In genomic region chr7:109255506-109256352, GRCm38 (mm10) we compare ENCODE assay signal across 8 mouse cellular contexts.
DNase-seq lines count a peak whose midpoint lies in the region; ATAC-seq and TF ChIP-seq lines count a peak whose summit lies in the region.

No protein-coding gene starts in this region.

- in situ Hi-C loops in CH12.LX (cut with MboI; ENCODE audit: low pct_ligation_motif_present, low pct_unique_long_range_greater_than_20kb, low sequenced_read_pairs): no loop called here

- TF ChIP-seq POLR2A in CH12.LX (IDR thresholded peaks at IDR 0.05; ENCODE audit: low read depth, low read length): no peak
- TF ChIP-seq POLR2A in brain, embryonic 14.5 days (IDR thresholded peaks at IDR 0.05; ENCODE audit: borderline replicate concordance, extremely low read depth, insufficient read depth, insufficient read length, poor library complexity, severe bottlenecking): no peak

- peak; percentile 84 for ATAC-seq in forebrain, embryonic 11.5 days (replicated peaks; ENCODE audit: low FRiP score)
- 0 out of 2 replicates have a peak, but pooled peaks have one; percentile 41 for ATAC-seq in lung, postnatal 0 days

- H3K79me2 ChIP-seq in CH12.LX (replicated peaks; ENCODE audit: control insufficient read depth, extremely low read depth, insufficient read depth, poor library complexity, severe bottlenecking): no peaks in the 10 kb centered on the region

- peaks cover 21% of the 10 kb centered on the region for H3K27me3 ChIP-seq in CH12.LX (replicated peaks)
- H3K27me3 ChIP-seq in forebrain, embryonic 11.5 days (ENCODE audit: control insufficient read depth, insufficient read depth, low read length): peaks cover 5% of the 10 kb centered on the region; the same call in 1 of the 2 replicates
- H3K27me3 ChIP-seq in lung, postnatal 0 days (replicated peaks; ENCODE audit: insufficient read depth, low read length): no peaks in the 10 kb centered on the region

- H3K9ac ChIP-seq in CH12.LX (ENCODE audit: insufficient read depth, low read depth): no peak overlapping the region
- H3K9ac ChIP-seq in forebrain, embryonic 11.5 days (ENCODE audit: low read length): no peak overlapping the region
- no peak overlapping the region for H3K9ac ChIP-seq in lung, postnatal 0 days (replicated peaks; ENCODE audit: low read depth)

- TF ChIP-seq CTCF in CH12.LX (conservative IDR thresholded peaks at IDR 0.05 in 1 of 2, IDR thresholded peaks at IDR 0.05 in 1 of 2; ENCODE audit: low read depth in 2 of 2, low read length in 2 of 2): peak; percentile 37 to 80; a peak in 3 of 4 replicates
- peak; percentile 73 for TF ChIP-seq CTCF in brain, embryonic 14.5 days (IDR thresholded peaks at IDR 0.05; ENCODE audit: borderline replicate concordance, extremely low read depth, insufficient read depth, insufficient read length)
- peak; percentile 85 for TF ChIP-seq CTCF in layer of hippocampus, adult 2 months (conservative IDR thresholded peaks at IDR 0.05)
- peak; percentile 66 for TF ChIP-seq CTCF in lung, postnatal 0 days (IDR thresholded peaks at IDR 0.05)

- peaks cover 3 to 17% of the 10 kb centered on the region in 2 experiments; a peak in 3 of 4 replicates for H3K4me1 ChIP-seq in CH12.LX (ENCODE audit: control insufficient read depth in 1 of 2, insufficient read depth in 2 of 2)
- peaks cover 7% of the 10 kb centered on the region for H3K4me1 ChIP-seq in forebrain, embryonic 11.5 days (replicated peaks; ENCODE audit: control insufficient read depth, insufficient read depth, low read length)
- no peaks in the 10 kb centered on the region for H3K4me1 ChIP-seq in lung, postnatal 0 days (ENCODE audit: insufficient read depth, low read depth, low read length)

- H3K27ac ChIP-seq in CH12.LX (ENCODE audit: insufficient read depth, low read depth): no peak overlapping the region
- H3K27ac ChIP-seq in forebrain, embryonic 11.5 days (ENCODE audit: low read depth, low read length): 0 out of 2 replicates have a peak overlapping the region, but pooled peaks have one; percentile 21
- H3K27ac ChIP-seq in layer of hippocampus, adult 2 months: no peak overlapping the region
- no peak overlapping the region for H3K27ac ChIP-seq in lung, postnatal 0 days (ENCODE audit: low read length)

- no peak for TF ChIP-seq EP300 in CH12.LX (IDR thresholded peaks at IDR 0.05; ENCODE audit: low read length)
- TF ChIP-seq EP300 in lung, postnatal 0 days (IDR thresholded peaks at IDR 0.05): no peak

- peak overlapping the region; percentile 26; the same call in 1 of the 2 replicates for H3K4me2 ChIP-seq in CH12.LX (ENCODE audit: insufficient read depth, low read depth, poor library complexity, severe bottlenecking)
- peak overlapping the region; percentile 12 for H3K4me2 ChIP-seq in forebrain, embryonic 11.5 days (ENCODE audit: low read depth, low read length, severe bottlenecking)
- peak overlapping the region; percentile 30; the same call in 1 of the 2 replicates for H3K4me2 ChIP-seq in lung, postnatal 0 days (replicated peaks; ENCODE audit: low read depth, low read length)

- no peak overlapping the region for H3K4me3 ChIP-seq in CH12.LX (replicated peaks in 1 of 3; ENCODE audit: low read depth in 2 of 3, low read length in 2 of 3, poor library complexity in 1 of 3)
- no peak overlapping the region; the same call in 1 of the 2 replicates for H3K4me3 ChIP-seq in forebrain, embryonic 11.5 days (ENCODE audit: low read depth, low read length)
- peak overlapping the region; percentile 37; the same call in 1 of the 2 replicates for H3K4me3 ChIP-seq in layer of hippocampus, adult 2 months
- no peak overlapping the region for H3K4me3 ChIP-seq in lung, postnatal 0 days (ENCODE audit: low read depth, low read length)

- no peaks in the 10 kb centered on the region for H3K36me3 ChIP-seq in CH12.LX (replicated peaks in 1 of 2; ENCODE audit: control insufficient read depth in 1 of 2, insufficient read depth in 1 of 2, low read length in 1 of 2)
- H3K36me3 ChIP-seq in forebrain, embryonic 11.5 days (ENCODE audit: control insufficient read depth, insufficient read depth, low read length): no peaks in the 10 kb centered on the region
- no peaks in the 10 kb centered on the region for H3K36me3 ChIP-seq in lung, postnatal 0 days (ENCODE audit: insufficient read depth, low read length)

- DNase-seq in CH12.LX (ENCODE audit: extremely low read depth): peak; percentile 71
- peak; percentile 87 for DNase-seq in brain, embryonic 14.5 days (ENCODE audit: low read depth)
- peak; percentile 83 for DNase-seq in forebrain, embryonic 11.5 days (ENCODE audit: low spot score)
- DNase-seq in heart, postnatal 4 days: peak; percentile 55
- peak; percentile 72 to 73 for DNase-seq in layer of hippocampus, adult 2 months (ENCODE audit: low spot score in 2 of 2)
- DNase-seq in lung, postnatal 0 days (ENCODE audit: low spot score): peak; percentile 45
- DNase-seq in retina, embryonic 14.5 days (ENCODE audit: low spot score): peak; percentile 82
- peak; percentile 74 for DNase-seq in thymus, postnatal 14 days

- dilution Hi-C loops in CH12.LX (cut with MboI; ENCODE audit: extremely low pct_ligation_motif_present, extremely low pct_unique_long_range_greater_than_20kb, low sequenced_read_pairs): no loop called here

- TF ChIP-seq RAD21 in CH12.LX (IDR thresholded peaks at IDR 0.05; ENCODE audit: low read depth, low read length): peak; percentile 66

- 14% methylated on average over 28 of the region's 28 CpGs for WGBS in forebrain, embryonic 11.5 days
- 24% methylated on average over 28 of the region's 28 CpGs for WGBS in lung, postnatal 0 days

- no peaks in the 10 kb centered on the region for H3K9me3 ChIP-seq in CH12.LX (replicated peaks; ENCODE audit: low read length)
- no peaks in the 10 kb centered on the region for H3K9me3 ChIP-seq in forebrain, embryonic 11.5 days (ENCODE audit: control insufficient read depth, low read length)
- no peaks in the 10 kb centered on the region for H3K9me3 ChIP-seq in lung, postnatal 0 days (ENCODE audit: low read length)

TF ChIP-seq in CH12.LX, 34 proteins besides CTCF, POLR2A, EP300 and RAD21:
- TF ChIP-seq CHD1 (IDR thresholded peaks at IDR 0.05; ENCODE audit: low read depth, low read length) (no peak), SMC3 (IDR thresholded peaks at IDR 0.05; ENCODE audit: low read depth, low read length) (peak; percentile 59), MAZ (IDR thresholded peaks at IDR 0.05; ENCODE audit: low read depth, low read length) (0 out of 2 replicates have a peak, but pooled peaks have one; percentile 27)
